ENCODE assay signal across 21 mouse cellular contexts in the genomic region with DNA sequence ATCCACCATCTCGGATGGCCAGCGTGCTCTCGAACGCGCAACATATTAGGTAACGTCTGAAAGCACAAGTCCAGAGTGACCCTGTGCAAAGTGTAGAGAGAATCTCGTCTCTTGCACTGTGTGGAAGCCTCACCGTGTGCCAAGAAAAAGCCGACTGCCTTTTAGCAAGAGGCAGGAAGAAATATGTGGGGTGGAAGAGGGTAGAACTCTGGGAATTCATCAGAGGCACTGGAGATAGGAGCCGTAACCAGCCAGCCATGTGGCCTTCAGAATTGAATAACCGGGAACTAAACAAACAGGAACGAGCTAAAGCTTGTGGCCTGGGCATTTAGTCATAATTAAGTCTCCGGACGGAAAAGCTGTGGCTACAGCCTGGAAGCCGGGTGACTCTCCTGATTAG. TPM values are rescaled to one million over a fixed set of nuclear protein-coding genes. Genes with fewer than 3 reads are reported as not detected.
DNase-seq lines count a peak whose midpoint lies in the region; ATAC-seq and TF ChIP-seq lines count a peak whose summit lies in the region.
"Had no signal": no experiment of that assay in that cellular context is flagged by ENCODE, and none has a peak within 500 bp of the region (broad histone marks: within the 10 kb centered on the region; RNA-seq: fewer than 3 reads in every experiment).

No protein-coding gene starts in this region.

- no peak overlapping the region for H3K9ac ChIP-seq in heart, adult 2 months (ENCODE audit: low read depth, low read length)
- no peak overlapping the region for H3K9ac ChIP-seq in kidney, postnatal 0 days (ENCODE audit: low read depth, low read length)
- H3K9ac ChIP-seq in embryonic facial prominence, embryonic 11.5 days (replicated peaks; ENCODE audit: low read length) = no peak overlapping the region
- H3K9ac ChIP-seq: forebrain, embryonic 13.5 days; heart, embryonic 12.5 days; hindbrain, embryonic 12.5 days; liver, embryonic 12.5 days; lung, embryonic 14.5 days; neural tube, embryonic 13.5 days had no signal

- intact Hi-C loops in heart, adult 2 months (cut with DNase I) = no loop called here

- H3K27me3 ChIP-seq in heart, adult 2 months (ENCODE audit: control insufficient read depth, insufficient read depth, low read length) = no peaks in the 10 kb centered on the region
- H3K27me3 ChIP-seq in kidney, postnatal 0 days (ENCODE audit: insufficient read depth, low read length) = no peaks in the 10 kb centered on the region
- H3K27me3 ChIP-seq in embryonic facial prominence, embryonic 11.5 days (ENCODE audit: control insufficient read depth, insufficient read depth, low read length) = no peaks in the 10 kb centered on the region
- H3K27me3 ChIP-seq: forebrain, embryonic 13.5 days; heart, embryonic 12.5 days; liver, embryonic 12.5 days; neural tube, embryonic 13.5 days had no signal

- WGBS in heart, adult 2 months = 54% methylated on average over 15 of the region's 15 CpGs
- 28% methylated on average over 15 of the region's 15 CpGs for whole genome bisulfite sequencing in kidney, postnatal 0 days
- 61% methylated on average over 15 of the region's 15 CpGs for WGBS in embryonic facial prominence, embryonic 11.5 days

- H3K4me1 ChIP-seq in heart, adult 2 months (ENCODE audit: control insufficient read depth, insufficient read depth, low read length) = peaks cover 24% of the 10 kb centered on the region
- peaks cover 15% of the 10 kb centered on the region for H3K4me1 ChIP-seq in kidney, postnatal 0 days (replicated peaks; ENCODE audit: insufficient read depth, low read length)
- H3K4me1 ChIP-seq in embryonic facial prominence, embryonic 11.5 days (ENCODE audit: control insufficient read depth, insufficient read depth, low read length) = peaks cover 3% of the 10 kb centered on the region; the same call in 1 of the 2 replicates

- no peak for TF ChIP-seq CTCF in heart, adult 2 months (IDR thresholded peaks at IDR 0.05)
- no peak for TF ChIP-seq CTCF in kidney, postnatal 0 days (IDR thresholded peaks at IDR 0.05; ENCODE audit: low read depth)

- no peaks in the 10 kb centered on the region for H3K9me3 ChIP-seq in kidney, postnatal 0 days (replicated peaks; ENCODE audit: low read length)
- no peaks in the 10 kb centered on the region for H3K9me3 ChIP-seq in embryonic facial prominence, embryonic 11.5 days (replicated peaks; ENCODE audit: control insufficient read depth, low read length)
- H3K9me3 ChIP-seq: forebrain, embryonic 13.5 days; heart, embryonic 12.5 days; hindbrain, embryonic 12.5 days; liver, embryonic 12.5 days; midbrain, embryonic 10.5 days; neural tube, embryonic 13.5 days had no signal

- peaks cover 28% of the 10 kb centered on the region for H3K36me3 ChIP-seq in heart, adult 2 months (ENCODE audit: control insufficient read depth, insufficient read depth, low read length)
- peaks cover 20% of the 10 kb centered on the region for H3K36me3 ChIP-seq in kidney, postnatal 0 days (ENCODE audit: insufficient read depth, low read length)
- H3K36me3 ChIP-seq in embryonic facial prominence, embryonic 11.5 days (replicated peaks; ENCODE audit: control insufficient read depth, insufficient read depth, low read depth, low read length) = no peaks in the 10 kb centered on the region

- no peak overlapping the region for H3K4me3 ChIP-seq in heart, adult 2 months
- no peak overlapping the region for H3K4me3 ChIP-seq in kidney, postnatal 0 days (replicated peaks; ENCODE audit: low read depth, low read length)
- H3K4me3 ChIP-seq in embryonic facial prominence, embryonic 11.5 days (ENCODE audit: low read depth, low read length) = no peak overlapping the region
- H3K4me3 ChIP-seq: forebrain, embryonic 13.5 days; heart, embryonic 12.5 days; hindbrain, embryonic 12.5 days; liver, embryonic 12.5 days; midbrain, embryonic 10.5 days; neural tube, embryonic 13.5 days had no signal

- no peak for ATAC-seq in kidney, postnatal 0 days (replicated peaks; ENCODE audit: low FRiP score, low read depth)
- no peak for ATAC-seq in embryonic facial prominence, embryonic 11.5 days (replicated peaks; ENCODE audit: insufficient number of reproducible peaks, low FRiP score, low TSS enrichment, low read depth)
- ATAC-seq: forebrain, embryonic 13.5 days; inflammation-experienced regulatory T-cells, adult 6 months; liver, embryonic 12.5 days had no signal

- peak overlapping the region; percentile 7; the same call in 1 of the 2 replicates for H3K27ac ChIP-seq in heart, adult 2 months
- H3K27ac ChIP-seq in kidney, postnatal 0 days = peak overlapping the region; percentile 58
- peak overlapping the region; percentile 14; the same call in 1 of the 2 replicates for H3K27ac ChIP-seq in embryonic facial prominence, embryonic 11.5 days (replicated peaks; ENCODE audit: low read depth, low read length)
- H3K27ac ChIP-seq: forebrain, embryonic 13.5 days; hindbrain, embryonic 12.5 days; liver, embryonic 12.5 days; midbrain, embryonic 10.5 days; neural tube, embryonic 13.5 days had no signal

- no peak for TF ChIP-seq POLR2A in heart, adult 2 months (IDR thresholded peaks at IDR 0.05; ENCODE audit: insufficient read depth, low read depth, low read length)

- H3K79me2 ChIP-seq in heart, adult 2 months (replicated peaks; ENCODE audit: control insufficient read depth, insufficient read depth, low read length) = no peaks in the 10 kb centered on the region; the same call in 1 of the 2 replicates

- no peak overlapping the region for H3K4me2 ChIP-seq in kidney, postnatal 0 days (ENCODE audit: low read length)
- H3K4me2 ChIP-seq in embryonic facial prominence, embryonic 11.5 days (ENCODE audit: low read depth, low read length) = no peak overlapping the region
- H3K4me2 ChIP-seq: forebrain, embryonic 13.5 days; heart, embryonic 12.5 days; hindbrain, embryonic 12.5 days; liver, embryonic 12.5 days; lung, embryonic 14.5 days; neural tube, embryonic 13.5 days had no signal

- DNase-seq in heart, adult 2 months = no peak
- DNase-seq in heart, adult 9 months (ENCODE audit: low spot score in 2 of 2) = no peak
- DNase-seq in kidney, postnatal 0 days (ENCODE audit: low spot score) = peak; percentile 51
- DNase-seq in kidney, postnatal 25 days = no peak
- no peak for DNase-seq in embryonic facial prominence, embryonic 11.5 days (ENCODE audit: low spot score)
- no peak for DNase-seq in layer of hippocampus, postnatal 14 days (ENCODE audit: low spot score in 2 of 2)
- DNase-seq in retina, embryonic 14.5 days (ENCODE audit: low spot score) = no peak
- DNase-seq: B cell, adult 2 months; cerebellum, adult 2 months; layer of hippocampus, postnatal 36 days; left cerebral cortex, postnatal 4 days; lung, embryonic 14.5 days; lung, postnatal 4 days; thymus, postnatal 36 days had no signal

- no peak for TF ChIP-seq EP300 in heart, adult 2 months (IDR thresholded peaks at IDR 0.05; ENCODE audit: insufficient read depth, low read depth, low read length)

RNA-seq across cellular contexts. Expression of gene Ifngr2, which starts 9.8 kb away (rescaled TPM):
- 100 to 1,000 TPM; 120 TPM for total RNA-seq in heart, adult 2 months (2021)
- polyA plus RNA-seq in heart, adult 2 months (2012; rRNA removed) = 100 and 140 TPM in 2 replicates
- polyA plus RNA-seq in kidney, postnatal 0 days (2015; fragmentation: Nextera tagmentation; extraction: Ambion mirVana) = 42.6 and 51.1 TPM in 2 replicates
- 40.4 and 41.4 TPM in 2 replicates for polyA plus RNA-seq in embryonic facial prominence, embryonic 11.5 days (2014; fragmentation: Nextera tagmentation; extraction: Ambion mirVana)
- total RNA-seq in layer of hippocampus, postnatal 14 days (2021) = 10 to 100 TPM; 82.4 to 87.0 TPM

RNA-seq across cellular contexts. Expression of gene Tmem50b, which starts 40.9 kb away (rescaled TPM):
- total RNA-seq in heart, adult 2 months (2021) = 10 to 100 TPM; 47.0 to 62.7 TPM
- polyA plus RNA-seq in heart, adult 2 months (2012; rRNA removed) = 63.4 and 99.8 TPM in 2 replicates
- polyA plus RNA-seq in kidney, postnatal 0 days (2015; fragmentation: Nextera tagmentation; extraction: Ambion mirVana) = 42.3 and 45.0 TPM in 2 replicates
- 39.8 and 41.6 TPM in 2 replicates for polyA plus RNA-seq in embryonic facial prominence, embryonic 11.5 days (2014; fragmentation: Nextera tagmentation; extraction: Ambion mirVana)
- 100 to 1,000 TPM; 126 to 142 TPM for total RNA-seq in layer of hippocampus, postnatal 14 days (2021)

Comparison
In these comparisons a context has a peak if more than half of its experiments do, and no peak if none do; other contexts are left out.
1. H3K27ac ChIP-seq: peak in every context shown above with its lines; median percentile 58 in kidney, postnatal 0 days; 14 in embryonic facial prominence, embryonic 11.5 days; 7 in heart, adult 2 months.